Mouse (Mus musculus): ENCODE results near the gene Popdc2.

DNA sequence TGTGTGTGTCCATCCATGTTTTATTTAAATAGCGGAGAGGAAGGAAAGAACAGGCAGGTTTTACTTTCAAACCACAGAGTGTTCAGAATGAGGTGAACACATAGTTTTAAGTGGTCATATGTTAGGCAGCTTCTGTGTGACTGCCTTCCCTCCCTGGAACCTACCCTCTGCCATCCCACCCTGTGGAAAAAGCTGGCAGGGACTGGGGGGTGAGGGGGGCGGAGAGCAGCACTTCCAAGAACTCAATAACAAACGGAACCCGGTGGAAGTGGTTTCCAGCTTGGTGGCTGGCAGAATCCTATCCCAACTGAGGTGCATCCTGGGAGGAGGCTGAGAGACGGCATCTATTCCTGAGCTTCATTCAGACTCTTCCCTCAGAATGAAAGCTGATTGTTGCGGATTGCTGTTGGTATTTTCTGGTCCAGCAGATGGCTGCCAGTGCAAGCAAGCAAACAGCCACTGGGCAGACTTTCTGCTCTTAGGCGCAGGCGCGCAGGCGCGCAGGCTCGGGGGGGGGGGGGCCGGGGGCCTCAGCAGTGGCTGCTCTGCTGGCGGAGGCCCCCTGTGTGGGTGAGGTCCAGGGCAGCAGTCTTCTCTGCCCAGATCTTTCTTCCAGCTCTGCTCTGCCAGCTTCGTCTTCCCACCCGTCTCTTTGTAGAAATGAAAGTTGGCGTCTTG, 14.3 kb downstream of the Popdc2 start:
- TF ChIP-seq CTCF (IDR thresholded peaks at IDR 0.05; ENCODE audit: low read depth, low read length) (peak; percentile 44), POLR2A (IDR thresholded peaks at IDR 0.05; ENCODE audit: extremely low read depth, insufficient read depth, low read length) (no peak)
